30 mouse cellular contexts compared by ENCODE assay signal in genomic region chr14:76799741-76800140, GRCm38 (mm10).
A peak's percentile ranks its signal among the peaks of the same experiment; 100 is the strongest.
DNase-seq lines count a peak whose midpoint lies in the region; ATAC-seq and TF ChIP-seq lines count a peak whose summit lies in the region.
"Had no signal": no experiment of that assay in that cellular context is flagged by ENCODE, and none has a peak within 500 bp of the region (broad histone marks: within the 10 kb centered on the region; RNA-seq: fewer than 3 reads in every experiment).

No protein-coding gene starts in this region.

- no peak for TF ChIP-seq CTCF in layer of hippocampus, adult 2 months (conservative IDR thresholded peaks at IDR 0.05)

- ATAC-seq in forebrain, embryonic 16.5 days, result no peak
- no peak for ATAC-seq in forebrain, embryonic 12.5 days (ENCODE audit: low FRiP score)
- ATAC-seq in embryonic facial prominence, embryonic 15.5 days (ENCODE audit: insufficient number of reproducible peaks, low FRiP score, low TSS enrichment, low read depth), result 0 out of 2 replicates have a peak, but pooled peaks have one; percentile 45
- ATAC-seq in limb, embryonic 14.5 days (ENCODE audit: low FRiP score, low read depth), result no peak
- ATAC-seq: forebrain, embryonic 15.5 days; liver, postnatal 0 days; lung, postnatal 0 days; Patski had no signal

- H3K4me3 ChIP-seq in forebrain, embryonic 16.5 days (replicated peaks; ENCODE audit: low read length), result no peak overlapping the region
- H3K4me3 ChIP-seq in forebrain, embryonic 12.5 days (replicated peaks), result no peak overlapping the region
- H3K4me3 ChIP-seq in layer of hippocampus, adult 2 months, result no peak overlapping the region
- H3K4me3 ChIP-seq in embryonic facial prominence, embryonic 15.5 days (replicated peaks), result no peak overlapping the region
- H3K4me3 ChIP-seq in limb, embryonic 14.5 days (replicated peaks; ENCODE audit: low read length), result no peak overlapping the region
- H3K4me3 ChIP-seq: forebrain, embryonic 15.5 days; heart, embryonic 12.5 days; hindbrain, embryonic 10.5 days; midbrain, embryonic 10.5 days; neural tube, embryonic 15.5 days had no signal

- H3K9me3 ChIP-seq in forebrain, embryonic 16.5 days (ENCODE audit: control insufficient read depth, low read length), result no peaks in the 10 kb centered on the region
- no peaks in the 10 kb centered on the region for H3K9me3 ChIP-seq in forebrain, embryonic 12.5 days
- no peaks in the 10 kb centered on the region for H3K9me3 ChIP-seq in embryonic facial prominence, embryonic 15.5 days (replicated peaks)
- no peaks in the 10 kb centered on the region for H3K9me3 ChIP-seq in limb, embryonic 14.5 days (ENCODE audit: control insufficient read depth, low read length)
- H3K9me3 ChIP-seq: forebrain, embryonic 15.5 days; heart, embryonic 12.5 days; hindbrain, embryonic 10.5 days; midbrain, embryonic 10.5 days; neural tube, embryonic 15.5 days had no signal

- H3K27me3 ChIP-seq in forebrain, embryonic 16.5 days (replicated peaks; ENCODE audit: control insufficient read depth, insufficient read depth, low read length), result no peaks in the 10 kb centered on the region
- H3K27me3 ChIP-seq in forebrain, embryonic 12.5 days, result no peaks in the 10 kb centered on the region; the same call in 1 of the 2 replicates
- no peaks in the 10 kb centered on the region for H3K27me3 ChIP-seq in embryonic facial prominence, embryonic 15.5 days
- H3K27me3 ChIP-seq in limb, embryonic 14.5 days (ENCODE audit: control insufficient read depth, insufficient read depth, low read length), result no peaks in the 10 kb centered on the region
- H3K27me3 ChIP-seq: CH12.LX; forebrain, embryonic 15.5 days; heart, embryonic 12.5 days; neural tube, embryonic 15.5 days; Patski had no signal

- H3K36me3 ChIP-seq in forebrain, embryonic 16.5 days (ENCODE audit: control insufficient read depth, insufficient read depth), result no peaks in the 10 kb centered on the region
- no peaks in the 10 kb centered on the region for H3K36me3 ChIP-seq in forebrain, embryonic 12.5 days (replicated peaks)
- H3K36me3 ChIP-seq in embryonic facial prominence, embryonic 15.5 days, result no peaks in the 10 kb centered on the region
- no peaks in the 10 kb centered on the region for H3K36me3 ChIP-seq in limb, embryonic 14.5 days (ENCODE audit: control insufficient read depth, insufficient read depth, low read length)
- H3K36me3 ChIP-seq: forebrain, embryonic 15.5 days; G1E; heart, embryonic 12.5 days; hindbrain, embryonic 10.5 days; midbrain, embryonic 10.5 days; neural tube, embryonic 15.5 days had no signal

- WGBS in forebrain, embryonic 16.5 days, result 60% methylated on average over 6 of the region's 6 CpGs
- WGBS in forebrain, embryonic 12.5 days, result 80% methylated on average over 6 of the region's 6 CpGs
- 31% methylated on average over 6 of the region's 6 CpGs for WGBS in embryonic facial prominence, embryonic 15.5 days
- 23% methylated on average over 6 of the region's 6 CpGs for whole genome bisulfite sequencing in limb, embryonic 14.5 days

- no peak for TF ChIP-seq POLR2A in limb, embryonic 14.5 days (IDR thresholded peaks at IDR 0.05; ENCODE audit: borderline replicate concordance, extremely low read depth, insufficient read depth, insufficient read length)

- 0 out of 2 replicates have a peak overlapping the region, but pooled peaks have one; percentile 2 for H3K27ac ChIP-seq in forebrain, embryonic 16.5 days (ENCODE audit: low read length)
- H3K27ac ChIP-seq in forebrain, embryonic 12.5 days, result no peak overlapping the region
- H3K27ac ChIP-seq in layer of hippocampus, adult 2 months, result peak overlapping the region; percentile 41; the same call in 1 of the 2 replicates
- peak overlapping the region; percentile 83 for H3K27ac ChIP-seq in embryonic facial prominence, embryonic 15.5 days (replicated peaks)
- peak overlapping the region; percentile 82 for H3K27ac ChIP-seq in limb, embryonic 14.5 days (replicated peaks; ENCODE audit: low read depth, low read length)
- H3K27ac ChIP-seq: forebrain, embryonic 15.5 days; hindbrain, embryonic 10.5 days; kidney, postnatal 0 days; macrophage had no signal

- no peak for DNase-seq in layer of hippocampus, adult 2 months (ENCODE audit: low spot score in 2 of 2)
- DNase-seq in layer of hippocampus, postnatal 10 days (ENCODE audit: low spot score in 2 of 2), result no peak
- peak; percentile 65 for DNase-seq in limb, embryonic 14.5 days (ENCODE audit: low spot score)
- no peak for DNase-seq in frontal cortex, postnatal 14 days (ENCODE audit: low spot score in 2 of 2)
- DNase-seq: adrenal gland, adult 2 months; B cell, adult 2 months; cerebellum, adult 2 months; heart, postnatal 10 days; kidney, adult 2 months; layer of hippocampus, postnatal 36 days; liver; liver, postnatal 0 days; right cerebral cortex, adult 18-20 months; right cerebral cortex, postnatal 4 days; thymus, adult 2 months; thymus, postnatal 4 days had no signal

- H3K9ac ChIP-seq in forebrain, embryonic 16.5 days (replicated peaks; ENCODE audit: low read depth, low read length), result 0 out of 2 replicates have a peak overlapping the region, but pooled peaks have one; percentile 33
- no peak overlapping the region for H3K9ac ChIP-seq in forebrain, embryonic 12.5 days
- no peak overlapping the region for H3K9ac ChIP-seq in embryonic facial prominence, embryonic 15.5 days
- no peak overlapping the region for H3K9ac ChIP-seq in limb, embryonic 14.5 days (ENCODE audit: low read depth, low read length, severe bottlenecking)
- H3K9ac ChIP-seq: forebrain, embryonic 15.5 days; heart, embryonic 12.5 days; liver, postnatal 0 days; neural tube, embryonic 15.5 days had no signal

- no peak overlapping the region for H3K4me2 ChIP-seq in forebrain, embryonic 16.5 days (ENCODE audit: low read length)
- H3K4me2 ChIP-seq in forebrain, embryonic 12.5 days, result no peak overlapping the region
- no peak overlapping the region for H3K4me2 ChIP-seq in embryonic facial prominence, embryonic 15.5 days (replicated peaks)
- no peak overlapping the region for H3K4me2 ChIP-seq in limb, embryonic 14.5 days (replicated peaks; ENCODE audit: low read depth, low read length, severe bottlenecking)
- H3K4me2 ChIP-seq: forebrain, embryonic 15.5 days; heart, embryonic 12.5 days; neural tube, embryonic 15.5 days had no signal

- peaks cover 10% of the 10 kb centered on the region for H3K4me1 ChIP-seq in forebrain, embryonic 16.5 days (replicated peaks; ENCODE audit: control insufficient read depth, insufficient read depth, low read length)
- peaks cover 12% of the 10 kb centered on the region for H3K4me1 ChIP-seq in forebrain, embryonic 12.5 days
- peaks cover 23% of the 10 kb centered on the region for H3K4me1 ChIP-seq in embryonic facial prominence, embryonic 15.5 days
- peaks cover 33% of the 10 kb centered on the region for H3K4me1 ChIP-seq in limb, embryonic 14.5 days (ENCODE audit: control insufficient read depth, insufficient read depth, low read length)
